Mouse (Mus musculus) liver, embryonic 12.5 days (tissue): ENCODE results near the gene Cavin2. TPM values are rescaled to one million over a fixed set of nuclear protein-coding genes. Genes with fewer than 3 reads are reported as not detected.

Experiments
- ATAC-seq: fragments of 200-750 bp; cut with Nextera tagmentation; 2 replicates; pipeline ENCODE4 v1.8.0; 2017; ENCODE audit warnings: moderate number of reproducible peaks, mild to moderate bottlenecking, moderate library complexity
- H3K27ac ChIP-seq: fragments of 300-500 bp; sonication (generic); 2 replicates; pipeline ENCODE4 v1.5.1; 2016; ENCODE audit warnings: mild to moderate bottlenecking
- H3K27me3 ChIP-seq: fragments of 300-500 bp; sonication (generic); replicated peaks from 2 replicates; pipeline ENCODE4 v1.6.1; 2016; ENCODE audit warnings: mild to moderate bottlenecking, moderate library complexity
- H3K36me3 ChIP-seq: fragments of 300-500 bp; sonication (generic); 2 replicates; pipeline ENCODE4 v1.6.1; 2016; ENCODE audit warnings: mild to moderate bottlenecking, moderate library complexity
- H3K4me1 ChIP-seq: fragments of 300-500 bp; sonication (generic); 2 replicates; pipeline ENCODE4 v1.6.1; 2016
- H3K4me2 ChIP-seq: fragments of 300-500 bp; sonication (generic); 2 replicates; pipeline ENCODE4 v1.6.1; 2016; ENCODE audit warnings: mild to moderate bottlenecking, moderate library complexity
- H3K4me3 ChIP-seq: fragments of 300-500 bp; sonication (generic); 2 replicates; pipeline ENCODE4 v1.5.1; 2016; ENCODE audit warnings: mild to moderate bottlenecking, moderate library complexity
- H3K9ac ChIP-seq: fragments of 300-500 bp; sonication (generic); 2 replicates; pipeline ENCODE4 v1.6.1; 2016; ENCODE audit warnings: mild to moderate bottlenecking, moderate library complexity
- H3K9me3 ChIP-seq: fragments of 300-500 bp; sonication (generic); replicated peaks from 2 replicates; pipeline ENCODE4 v1.6.1; 2016; ENCODE audit warnings: mild to moderate bottlenecking, moderate library complexity
- WGBS: fragments of 180-500 bp; shearing (Covaris S2); methylation state at CpG from one replicate; pipeline ENCODE4 v1.1.7; 2016; ENCODE audit not compliant: insufficient replicate concordance; 5-methylcytosine and 5-hydroxymethylcytosine counted together
- polyA plus RNA-seq: library from polyadenylated mRNA; unstranded; fragments of >200 nt; fragmentation: Nextera tagmentation; extraction: Ambion mirVana; gene quantifications from 2 replicates; pipeline ENCODE4 v1.2.1, GENCODE M21; 2016

Gene Cavin2
- polyA plus RNA-seq, result 28.1 and 30.9 TPM in 2 replicates

DNA sequence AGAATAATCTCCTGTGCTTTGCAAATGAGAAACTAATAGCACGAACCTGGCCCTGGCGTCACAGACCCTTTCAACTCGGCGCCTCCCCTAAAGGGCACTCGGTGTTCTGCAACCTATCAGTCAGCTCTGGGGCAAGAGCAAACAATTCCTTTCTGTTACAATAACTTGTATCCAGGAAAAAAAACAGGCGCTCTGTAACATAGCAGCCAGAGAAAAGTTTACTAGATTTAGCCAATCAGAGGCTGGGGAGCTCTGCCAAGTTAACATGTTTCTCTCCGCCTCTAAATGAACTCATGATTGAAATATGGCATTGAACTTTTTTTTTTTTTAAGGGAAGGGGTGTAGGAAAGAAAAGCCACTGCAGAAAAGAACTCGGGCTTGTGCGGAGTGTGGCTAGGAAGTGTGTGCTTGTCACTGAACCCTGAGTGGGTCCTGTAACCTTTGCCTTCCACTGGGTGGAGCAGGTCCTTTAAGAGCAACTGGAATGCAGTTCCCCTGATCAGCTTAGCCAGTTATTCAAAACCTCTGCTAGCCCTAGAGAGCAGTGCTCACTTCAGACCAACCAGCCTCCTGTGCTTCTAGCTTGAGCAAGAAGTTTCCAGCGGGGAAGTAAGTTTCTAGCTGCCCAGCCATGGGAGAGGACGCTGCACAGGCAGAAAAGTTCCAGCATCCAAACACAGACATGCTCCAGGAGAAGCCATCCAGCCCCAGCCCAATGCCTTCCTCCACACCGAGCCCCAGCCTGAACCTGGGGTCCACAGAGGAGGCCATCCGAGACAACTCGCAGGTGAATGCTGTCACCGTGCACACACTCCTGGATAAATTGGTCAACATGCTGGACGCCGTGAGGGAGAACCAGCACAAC is at the start of gene Cavin2:
TSS of gene Cavin2 (plus strand) at position 372 of the 865 bp plus-strand sequence.
- H3K4me3 ChIP-seq, result peak within 1 kb of the TSS; percentile 38
- H3K9me3 ChIP-seq, result no peaks in the 10 kb centered on the region
- H3K36me3 ChIP-seq, result no peaks in the 10 kb centered on the region
- no peaks in the 10 kb centered on the region for H3K27me3 ChIP-seq
- 0 out of 2 replicates have a peak within 1 kb of the TSS, but pooled peaks have one; percentile 40 for H3K9ac ChIP-seq
- H3K4me1 ChIP-seq, result no peaks in the 10 kb centered on the region
- H3K27ac ChIP-seq, result peak within 1 kb of the TSS; percentile 66
- ATAC-seq, result no peak; the same call in 1 of the 2 replicates
- 47% methylated on average over 17 of the region's 17 CpGs for WGBS
- H3K4me2 ChIP-seq, result peak within 1 kb of the TSS; percentile 41

DNA sequence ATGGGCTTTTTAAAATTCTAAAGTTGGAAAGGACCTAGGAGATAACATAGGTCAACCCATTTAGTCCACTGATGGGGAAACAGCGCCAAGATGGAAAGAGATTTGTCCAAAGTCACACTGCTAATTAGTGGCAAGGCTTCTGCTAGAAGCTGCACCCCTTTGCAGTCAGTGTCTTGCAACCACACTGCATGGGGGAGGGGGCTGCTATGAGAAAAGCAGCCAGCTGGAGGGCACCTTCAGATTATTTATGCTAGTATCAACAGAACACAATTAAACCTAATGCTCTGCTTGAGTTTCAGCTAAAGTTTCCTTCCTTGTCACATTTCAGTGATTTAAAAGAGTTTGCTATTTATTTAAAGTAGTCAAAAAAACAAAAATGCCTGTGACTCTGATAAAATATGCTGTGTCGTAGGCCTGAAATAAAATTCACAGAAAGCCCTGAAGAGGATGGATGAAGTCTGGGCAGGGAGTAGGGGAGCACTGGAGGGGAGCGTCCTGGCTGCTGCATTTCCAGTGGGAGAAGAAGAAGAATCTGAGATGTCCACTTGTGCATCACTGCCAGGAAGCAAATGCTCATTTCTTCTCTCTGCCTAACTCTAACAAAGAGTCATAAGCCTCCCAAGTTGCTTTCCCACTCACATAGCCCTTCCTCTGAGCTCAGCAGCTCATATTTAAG is 47.5 kb upstream of the Cavin2 start:
- 61% methylated on average over 3 of the region's 3 CpGs for WGBS
- ATAC-seq, result no peak
- H3K36me3 ChIP-seq, result no peaks in the 10 kb centered on the region
- H3K9me3 ChIP-seq, result no peaks in the 10 kb centered on the region
- H3K27ac ChIP-seq, result no peak overlapping the region
- no peaks in the 10 kb centered on the region for H3K27me3 ChIP-seq
- H3K4me3 ChIP-seq, result no peak overlapping the region
- H3K4me1 ChIP-seq, result no peaks in the 10 kb centered on the region
- H3K4me2 ChIP-seq, result no peak overlapping the region
- no peak overlapping the region for H3K9ac ChIP-seq

DNA sequence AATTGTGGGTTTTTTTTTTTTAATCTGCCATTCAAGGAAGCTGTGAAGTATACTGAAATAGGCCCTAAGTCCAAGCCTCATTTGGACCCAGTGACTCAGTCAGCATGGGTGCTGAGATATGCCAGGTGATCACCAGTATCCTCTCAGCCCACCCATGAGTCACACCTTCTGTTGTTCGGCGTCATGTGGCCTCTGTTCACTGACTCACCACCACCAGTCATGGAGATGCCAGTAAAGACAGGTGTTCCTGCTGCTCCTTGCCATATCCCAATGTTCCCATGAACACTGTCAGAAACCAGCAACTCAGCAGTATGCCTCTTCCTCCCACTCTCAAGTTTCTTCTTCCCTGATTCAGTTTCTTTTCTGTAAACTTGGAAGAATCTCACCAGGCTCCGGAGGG is 45.6 kb upstream of the Cavin2 start:
- ATAC-seq, result no peak

DNA sequence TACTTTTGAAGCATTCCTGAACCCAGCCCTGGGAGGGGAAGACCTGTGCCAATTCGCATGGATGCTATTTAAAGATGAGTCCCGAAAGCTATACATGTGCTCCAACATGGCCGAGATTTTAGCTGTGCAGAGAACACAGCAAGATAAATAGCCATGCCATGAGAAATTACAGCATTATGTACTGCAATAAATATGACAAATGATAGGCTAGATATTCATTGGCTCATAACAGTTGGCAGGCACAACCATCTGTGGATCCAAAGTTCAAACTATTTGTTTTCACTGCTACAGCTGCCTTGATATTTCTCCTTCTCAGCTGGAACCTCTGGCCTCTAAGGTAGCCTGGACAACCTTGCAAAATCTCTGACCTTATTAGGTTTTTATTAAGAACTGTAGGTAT is 45.1 kb upstream of the Cavin2 start:
- WGBS, result 65% methylated on average over 3 of the region's 3 CpGs
- H3K4me1 ChIP-seq, result no peaks in the 10 kb centered on the region
- no peaks in the 10 kb centered on the region for H3K27me3 ChIP-seq
- H3K36me3 ChIP-seq, result no peaks in the 10 kb centered on the region
- H3K9ac ChIP-seq, result no peak overlapping the region
- no peak for ATAC-seq
- H3K27ac ChIP-seq, result no peak overlapping the region
- H3K9me3 ChIP-seq, result no peaks in the 10 kb centered on the region
- no peak overlapping the region for H3K4me3 ChIP-seq
- H3K4me2 ChIP-seq, result no peak overlapping the region

More for the DNA sequence above, 45.6 kb upstream of the Cavin2 start:
- H3K9ac ChIP-seq, result no peak overlapping the region
- no peak overlapping the region for H3K4me3 ChIP-seq
- H3K4me2 ChIP-seq, result no peak overlapping the region
- no peaks in the 10 kb centered on the region for H3K27me3 ChIP-seq
- H3K4me1 ChIP-seq, result no peaks in the 10 kb centered on the region
- 74% methylated on average over 3 of the region's 3 CpGs for WGBS
- H3K36me3 ChIP-seq, result no peaks in the 10 kb centered on the region
- no peaks in the 10 kb centered on the region for H3K9me3 ChIP-seq
- no peak overlapping the region for H3K27ac ChIP-seq

DNA sequence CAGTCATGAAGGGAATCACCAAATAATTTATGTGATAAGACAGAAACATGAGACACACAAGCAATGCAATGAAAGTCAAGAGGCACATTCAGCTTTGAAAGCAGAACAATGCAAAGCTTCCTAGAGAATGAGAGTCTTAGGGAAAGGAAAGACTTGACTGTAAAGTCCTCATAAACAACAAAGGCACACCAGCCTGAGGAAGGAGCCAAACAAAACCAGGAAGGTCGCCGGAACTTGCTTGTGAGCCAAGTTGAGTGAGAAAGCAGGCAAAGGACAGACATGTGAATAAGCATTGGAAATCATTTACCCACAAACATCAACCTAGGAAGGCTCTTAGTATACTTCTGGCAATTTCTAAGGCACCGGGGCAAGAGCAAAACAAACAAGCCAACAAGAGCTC is 43.5 kb upstream of the Cavin2 start:
- ATAC-seq, result no peak
- WGBS, result 52% methylated on average over 3 of the region's 3 CpGs

DNA sequence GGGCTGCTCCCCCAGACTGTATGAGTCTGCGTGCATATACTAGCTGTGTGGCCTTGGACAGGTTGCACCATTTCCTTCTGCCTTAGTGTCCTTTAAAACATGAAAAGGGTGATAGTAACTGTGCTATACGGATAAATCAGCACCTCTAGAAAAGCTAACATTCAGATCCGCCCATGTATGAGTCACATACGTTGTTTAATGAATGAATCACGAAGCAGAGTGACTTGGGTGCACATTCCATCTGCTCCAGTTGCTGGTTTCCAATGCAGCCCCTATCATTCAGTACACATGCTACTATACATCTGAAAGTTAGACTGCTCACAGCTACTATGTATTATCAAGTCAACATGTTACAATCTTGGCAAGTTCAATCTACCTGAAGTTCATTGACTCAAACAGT is 38.6 kb upstream of the Cavin2 start:
- H3K9ac ChIP-seq, result no peak overlapping the region
- WGBS, result 63% methylated on average over 5 of the region's 5 CpGs
- no peaks in the 10 kb centered on the region for H3K9me3 ChIP-seq
- H3K4me2 ChIP-seq, result no peak overlapping the region
- H3K36me3 ChIP-seq, result no peaks in the 10 kb centered on the region
- H3K27me3 ChIP-seq, result no peaks in the 10 kb centered on the region
- no peak overlapping the region for H3K27ac ChIP-seq
- no peaks in the 10 kb centered on the region for H3K4me1 ChIP-seq
- H3K4me3 ChIP-seq, result no peak overlapping the region
- no peak for ATAC-seq

More for the DNA sequence above, 43.5 kb upstream of the Cavin2 start:
- Histone ChIP-seq H3K9ac (no peak overlapping the region), H3K27ac (no peak overlapping the region), H3K4me3 (no peak overlapping the region), H3K4me1 (no peaks in the 10 kb centered on the region), H3K27me3 (no peaks in the 10 kb centered on the region), H3K9me3 (no peaks in the 10 kb centered on the region), H3K4me2 (no peak overlapping the region), H3K36me3 (no peaks in the 10 kb centered on the region)

DNA sequence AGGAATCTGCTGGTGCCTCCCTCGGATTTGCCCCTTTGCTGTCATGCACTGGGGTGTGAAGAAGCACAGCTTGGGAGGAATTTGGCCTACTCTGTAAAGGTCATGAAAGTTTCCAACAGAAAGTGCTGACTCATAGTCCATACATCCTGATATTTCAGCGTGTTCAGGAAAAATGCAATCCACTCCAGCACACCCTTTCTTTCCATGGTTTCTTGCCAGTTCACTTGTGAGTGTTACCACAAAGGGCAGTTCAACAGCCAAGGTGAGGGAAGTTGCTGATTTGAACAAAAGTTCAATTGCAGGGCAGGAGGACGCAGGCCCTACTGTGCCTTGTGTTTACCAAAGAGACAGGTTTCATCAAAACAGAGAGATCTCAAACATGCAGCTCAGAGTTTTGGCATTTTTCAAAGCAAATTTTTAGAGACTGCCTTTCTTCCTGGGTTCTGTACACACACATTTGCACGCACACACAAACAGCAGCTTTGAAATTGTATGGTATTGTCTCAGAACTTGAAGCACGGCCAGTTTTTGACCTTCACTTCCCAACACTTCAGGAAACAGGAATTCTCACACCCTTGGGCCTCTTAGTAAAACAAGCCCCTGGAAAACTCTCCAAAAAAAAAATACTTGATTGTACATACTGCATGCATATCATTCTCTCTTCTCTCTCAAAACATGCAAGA is 23.7 kb upstream of the Cavin2 start:
- Histone ChIP-seq H3K9ac (no peak overlapping the region), H3K4me1 (no peaks in the 10 kb centered on the region), H3K36me3 (no peaks in the 10 kb centered on the region), H3K4me3 (no peak overlapping the region), H3K27me3 (no peaks in the 10 kb centered on the region), H3K4me2 (no peak overlapping the region), H3K9me3 (no peaks in the 10 kb centered on the region), H3K27ac (peak overlapping the region; percentile 40; the same call in 1 of the 2 replicates)
- 38% methylated on average over 5 of the region's 5 CpGs for WGBS
- no peak for ATAC-seq

DNA sequence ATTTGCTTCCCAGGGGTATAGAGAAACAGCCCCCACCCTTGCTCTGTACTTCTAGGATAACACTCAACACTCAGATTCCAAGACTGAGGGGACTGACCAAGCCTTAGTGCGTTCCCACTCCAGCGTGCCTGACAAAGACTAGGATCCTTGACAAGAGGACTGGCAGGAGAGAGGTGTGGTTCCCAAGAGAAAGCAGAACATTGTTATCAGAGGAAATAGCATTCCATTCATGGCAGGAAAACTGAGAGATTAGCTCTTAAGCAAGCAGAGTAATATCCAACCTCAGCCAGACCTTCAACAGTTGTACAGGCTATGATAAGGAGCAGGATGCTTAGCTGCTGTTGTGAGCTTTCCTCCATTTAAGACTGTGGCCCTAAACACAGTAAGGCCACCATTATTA is 23.0 kb upstream of the Cavin2 start:
- peak; percentile 51 for ATAC-seq
- Histone ChIP-seq H3K4me2 (no peak overlapping the region), H3K4me3 (no peak overlapping the region), H3K27ac (peak overlapping the region; percentile 40; the same call in 1 of the 2 replicates), H3K36me3 (no peaks in the 10 kb centered on the region), H3K27me3 (no peaks in the 10 kb centered on the region), H3K9me3 (no peaks in the 10 kb centered on the region), H3K9ac (no peak overlapping the region), H3K4me1 (no peaks in the 10 kb centered on the region)
- 24% methylated on average over 2 of the region's 2 CpGs for WGBS

DNA sequence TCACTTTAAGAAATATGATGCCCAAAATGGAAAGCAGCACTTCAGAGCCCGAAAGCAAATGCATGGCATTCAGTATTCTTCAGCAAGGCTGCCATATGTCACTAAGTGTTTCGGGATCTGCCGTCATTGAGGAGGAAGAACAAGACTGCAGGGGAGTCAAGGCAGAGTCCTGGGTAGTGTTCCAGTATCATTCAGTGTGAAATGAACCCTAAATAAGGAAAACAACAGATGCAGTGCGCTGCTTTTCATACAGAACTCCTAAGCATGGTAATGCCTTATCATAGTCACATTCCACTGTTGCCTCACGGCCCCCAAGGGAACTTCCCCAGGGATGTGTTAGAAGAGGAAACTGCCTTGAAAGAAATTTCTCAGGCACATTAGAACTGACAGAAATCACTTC is 21.8 kb upstream of the Cavin2 start:
- H3K27me3 ChIP-seq, result no peaks in the 10 kb centered on the region
- no peak overlapping the region for H3K4me2 ChIP-seq
- H3K4me1 ChIP-seq, result no peaks in the 10 kb centered on the region
- H3K4me3 ChIP-seq, result no peak overlapping the region
- WGBS, result 51% methylated on average over 5 of the region's 5 CpGs
- H3K9me3 ChIP-seq, result no peaks in the 10 kb centered on the region
- no peak for ATAC-seq
- no peak overlapping the region for H3K27ac ChIP-seq
- H3K36me3 ChIP-seq, result no peaks in the 10 kb centered on the region
- no peak overlapping the region for H3K9ac ChIP-seq

DNA sequence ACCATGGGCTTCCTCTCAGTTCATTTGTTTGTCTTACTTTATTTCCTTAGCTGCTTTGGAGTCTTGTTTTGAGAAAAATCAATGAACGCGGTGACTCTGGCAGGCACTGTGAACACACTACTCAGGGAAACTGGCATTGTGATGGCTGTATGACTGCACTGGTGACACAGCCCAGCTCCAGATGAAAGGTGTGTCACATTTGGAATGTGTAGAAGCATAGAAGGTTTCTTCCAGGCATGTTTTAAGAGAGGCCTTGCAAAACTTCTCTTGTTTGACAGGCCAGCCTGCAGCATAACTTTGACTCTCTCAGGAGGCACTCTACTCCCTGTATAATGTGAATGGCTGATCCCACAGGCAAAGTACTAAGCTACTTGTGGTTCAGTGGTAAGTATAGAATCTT is 20.7 kb upstream of the Cavin2 start:
- no peak overlapping the region for H3K27ac ChIP-seq
- WGBS, result 78% methylated on average over 2 of the region's 2 CpGs

DNA sequence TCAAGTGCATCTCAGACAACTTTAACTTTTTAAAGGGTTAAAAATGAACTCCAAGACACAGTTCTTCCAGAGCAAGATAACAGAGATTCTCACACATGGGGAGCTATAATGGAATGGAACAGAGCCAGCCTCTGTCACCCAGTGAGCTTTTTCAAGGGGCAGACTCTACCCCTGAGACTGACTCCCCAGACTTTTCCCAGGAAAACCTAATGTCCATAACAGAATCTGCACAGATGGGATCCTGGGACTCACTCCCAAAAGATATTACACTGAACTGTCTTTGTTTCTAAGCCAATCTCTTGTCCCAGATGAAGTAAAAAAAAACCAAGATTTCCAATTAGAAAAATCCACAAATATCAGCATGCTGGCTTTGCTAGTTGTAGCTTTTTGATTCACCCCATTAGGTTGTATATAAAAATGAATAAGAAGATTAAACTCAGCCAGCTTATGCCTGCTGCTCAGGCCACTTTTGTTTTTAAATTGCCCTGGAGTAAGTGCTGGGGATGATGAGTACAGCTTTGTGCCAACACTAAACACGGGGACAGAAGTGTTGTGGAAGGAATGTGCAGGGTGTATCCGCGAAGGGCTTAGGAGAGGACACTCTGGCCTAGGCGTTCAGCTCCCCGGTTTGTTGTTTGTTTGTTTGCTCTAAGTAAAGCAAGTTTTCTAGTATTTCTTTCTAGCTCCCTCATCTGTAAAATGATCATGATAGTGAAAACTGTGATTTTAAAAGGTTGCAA is 18.6 kb upstream of the Cavin2 start:
- WGBS, result 64% methylated on average over 5 of the region's 5 CpGs
- Histone ChIP-seq H3K4me3 (no peak overlapping the region), H3K27me3 (no peaks in the 10 kb centered on the region), H3K9me3 (no peaks in the 10 kb centered on the region), H3K9ac (no peak overlapping the region), H3K27ac (no peak overlapping the region), H3K36me3 (no peaks in the 10 kb centered on the region), H3K4me1 (no peaks in the 10 kb centered on the region), H3K4me2 (no peak overlapping the region)
- no peak for ATAC-seq

More for the DNA sequence above, 20.7 kb upstream of the Cavin2 start:
- Histone ChIP-seq H3K4me2 (no peak overlapping the region), H3K4me3 (no peak overlapping the region), H3K36me3 (no peaks in the 10 kb centered on the region), H3K9me3 (no peaks in the 10 kb centered on the region), H3K4me1 (no peaks in the 10 kb centered on the region), H3K27me3 (no peaks in the 10 kb centered on the region), H3K9ac (no peak overlapping the region)
- no peak for ATAC-seq
